Mouse (Mus musculus): ENCODE measurements around the gene Col8a1. TPM values are rescaled to one million over a fixed set of nuclear protein-coding genes. Genes with fewer than 3 reads are reported as not detected.

The Col8a1 gene
- total RNA-seq, 2 experiments from 2014 or later: 1.2 to 8.3 TPM

DNA sequence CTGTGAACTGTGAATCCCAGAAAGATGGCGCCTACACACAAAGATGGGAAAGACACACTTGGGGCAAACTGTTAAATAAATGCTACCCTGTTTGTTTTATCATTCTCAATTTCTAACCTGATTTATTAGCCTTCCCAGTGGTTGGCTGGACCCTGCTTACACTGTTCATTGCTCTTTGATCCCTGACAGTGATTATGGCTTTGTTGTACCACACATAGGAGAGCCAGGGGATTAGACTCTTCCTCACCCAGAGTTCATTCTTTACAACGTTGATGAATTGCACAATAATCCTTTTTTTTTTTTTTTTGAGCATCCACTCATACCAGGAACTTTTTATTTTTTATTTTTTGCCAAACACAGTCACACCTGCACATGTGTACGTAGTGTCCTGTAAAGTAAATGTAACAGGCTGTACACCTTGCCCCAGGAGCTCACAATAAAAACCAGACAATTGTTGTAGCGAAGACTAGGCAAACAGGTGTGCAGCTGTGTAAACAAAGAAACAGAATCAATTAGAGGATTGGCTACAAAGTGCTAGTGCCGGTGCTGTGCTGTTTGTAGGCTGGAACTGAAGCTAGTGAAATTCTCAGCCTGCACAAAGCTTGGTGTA is 68.6 kb downstream of the Col8a1 start:
- DNase-seq (ENCODE audit: low spot score in 2 of 2): no peak

DNA sequence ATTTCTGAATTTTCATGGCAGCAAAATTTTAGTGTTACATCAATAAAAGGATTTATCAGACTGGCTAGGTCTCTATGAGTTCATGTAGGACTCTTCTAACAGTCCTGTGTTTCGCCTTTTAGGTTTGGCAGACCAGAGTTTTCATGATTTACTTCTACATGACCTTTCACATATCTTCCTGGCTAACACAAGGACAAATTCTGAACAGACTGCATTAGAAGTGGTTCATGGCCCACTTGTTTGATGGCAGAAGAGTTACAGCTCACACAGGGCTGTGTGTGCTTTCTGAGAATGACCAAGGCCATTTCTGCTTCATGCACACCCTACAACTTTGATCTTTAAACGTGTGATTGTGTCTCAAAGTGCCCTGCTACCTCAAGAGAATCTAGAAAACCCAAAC is 82.3 kb downstream of the Col8a1 start:
- no peak for DNase-seq (ENCODE audit: low spot score in 2 of 2)

DNA sequence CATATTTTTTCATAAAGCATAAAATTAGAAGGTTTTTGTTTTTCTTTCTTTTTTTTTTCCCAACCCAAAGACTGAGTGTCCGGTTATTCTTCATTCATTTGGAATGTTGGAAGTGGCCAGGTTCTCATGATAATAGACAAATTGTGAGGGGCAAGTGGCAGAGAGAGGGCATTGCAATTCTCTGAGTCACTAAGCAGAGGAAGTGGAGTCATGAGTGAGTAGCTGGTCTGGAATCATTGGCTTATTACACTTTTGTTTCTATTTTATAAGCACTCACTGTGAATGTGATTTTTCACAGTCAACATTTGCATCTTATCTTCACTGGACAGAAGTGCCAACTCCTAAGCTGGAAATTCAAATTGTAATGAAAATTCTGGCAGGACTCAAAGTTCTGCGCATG is 82.9 kb downstream of the Col8a1 start:
- no peak for DNase-seq (ENCODE audit: low spot score in 2 of 2)

DNA sequence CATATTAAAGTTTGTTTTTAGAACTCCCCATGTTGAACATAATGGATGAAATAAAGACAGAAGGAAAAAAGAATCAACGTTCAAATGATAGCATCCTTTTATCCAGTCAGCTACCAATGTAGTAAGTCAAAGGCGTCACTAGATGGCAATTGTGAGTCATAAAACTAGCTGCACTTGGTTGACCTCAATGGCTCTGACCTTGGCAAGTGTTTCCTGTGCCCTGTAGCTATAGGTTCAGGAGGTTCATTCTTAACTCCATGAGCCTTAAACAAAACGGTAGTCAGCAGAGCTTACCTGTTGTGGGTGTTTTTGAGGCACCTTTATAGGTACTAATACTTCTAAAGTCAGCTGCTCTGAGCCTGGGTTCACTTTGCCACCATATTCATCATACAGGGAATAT is 85.2 kb downstream of the Col8a1 start:
- peak in 1 of 2 experiments; percentile 18 for DNase-seq (ENCODE audit: low spot score in 2 of 2)

GRCm38 (mm10) chr16:57662661-57663060 is 91.9 kb downstream of the Col8a1 start:
- DNase-seq (ENCODE audit: low spot score in 2 of 2): no peak

GRCm38 (mm10) chr16:57649888-57650287 is 104.6 kb downstream of the Col8a1 start:
- DNase-seq (ENCODE audit: low spot score in 2 of 2): no peak

- no peak for DNase-seq (ENCODE audit: low spot score in 2 of 2)
These were observed 113.1 kb downstream of the Col8a1 start for GRCm38 (mm10) chr16:57641346-57641885.

DNA sequence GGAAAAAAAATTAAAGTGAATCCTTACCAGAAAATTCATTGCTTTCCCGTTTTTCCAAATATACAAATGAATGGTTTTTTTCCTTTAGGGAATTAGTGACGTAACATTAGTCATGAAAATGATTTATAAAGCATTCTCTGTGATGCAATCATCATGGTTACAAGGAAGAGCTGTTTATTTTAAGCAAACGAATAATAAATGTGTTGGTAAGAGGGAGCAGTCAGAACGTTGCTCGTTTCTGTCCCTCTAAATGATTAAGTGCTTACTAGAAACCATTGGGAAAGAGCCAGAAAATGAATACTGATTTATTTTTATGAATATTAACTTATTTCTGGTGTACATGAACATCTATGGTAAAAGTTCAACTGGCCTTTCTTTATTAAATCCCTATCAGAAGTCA is 119.8 kb downstream of the Col8a1 start:
- no peak for DNase-seq (ENCODE audit: low spot score in 2 of 2)

GRCm38 (mm10) chr16:57634191-57634590 is 120.3 kb downstream of the Col8a1 start:
- peak; percentile 66 to 76 for DNase-seq (ENCODE audit: low spot score in 2 of 2)

- peak; percentile 3 to 30 for DNase-seq (ENCODE audit: low spot score in 2 of 2)
These were observed 142.8 kb downstream of the Col8a1 start for GRCm38 (mm10) chr16:57611768-57612167.

DNA sequence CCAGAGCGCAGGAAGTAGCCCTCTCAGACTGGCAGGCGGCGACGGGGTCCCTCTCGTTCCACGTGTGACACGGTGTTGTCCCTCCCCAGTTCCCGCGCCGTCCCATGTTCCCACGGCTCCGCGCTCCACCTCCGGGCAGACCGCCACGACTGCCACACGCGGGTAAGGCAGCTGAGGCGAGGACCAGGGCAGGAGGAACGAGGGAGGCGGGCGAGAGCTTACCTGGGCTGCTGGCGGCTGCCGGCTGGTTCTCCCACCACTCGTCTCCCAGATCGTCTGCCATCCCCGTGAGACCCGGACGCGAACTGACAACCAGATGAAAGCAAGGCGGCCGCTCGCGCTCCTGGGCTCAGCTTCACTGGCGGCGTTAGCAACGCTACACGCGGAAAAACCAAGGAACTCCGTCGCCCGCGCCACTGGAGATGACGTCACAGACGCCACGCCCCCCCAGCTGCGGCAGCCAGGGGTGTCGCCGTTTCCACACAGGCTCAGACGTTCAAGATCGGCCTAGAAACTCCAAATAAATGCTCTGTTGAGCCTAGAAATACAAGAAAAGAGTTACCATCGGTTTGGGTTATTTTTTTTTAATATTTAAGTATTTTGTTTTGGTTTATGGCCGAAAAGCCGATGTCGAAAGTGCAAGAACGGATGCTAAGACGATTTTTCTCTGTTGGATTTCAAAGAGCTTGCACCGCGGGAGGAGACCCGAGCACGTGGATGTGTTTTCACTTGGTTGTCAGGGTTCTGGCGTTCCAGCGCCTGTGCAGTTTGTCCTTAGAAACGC is 147.9 kb downstream of the Col8a1 start, which contains the start of gene Cmss1:
Cmss1 (minus strand) TSS at position 421 of the 784 bp plus-strand sequence.
- peak; percentile 77 to 80 for DNase-seq (ENCODE audit: low spot score in 2 of 2)

DNA sequence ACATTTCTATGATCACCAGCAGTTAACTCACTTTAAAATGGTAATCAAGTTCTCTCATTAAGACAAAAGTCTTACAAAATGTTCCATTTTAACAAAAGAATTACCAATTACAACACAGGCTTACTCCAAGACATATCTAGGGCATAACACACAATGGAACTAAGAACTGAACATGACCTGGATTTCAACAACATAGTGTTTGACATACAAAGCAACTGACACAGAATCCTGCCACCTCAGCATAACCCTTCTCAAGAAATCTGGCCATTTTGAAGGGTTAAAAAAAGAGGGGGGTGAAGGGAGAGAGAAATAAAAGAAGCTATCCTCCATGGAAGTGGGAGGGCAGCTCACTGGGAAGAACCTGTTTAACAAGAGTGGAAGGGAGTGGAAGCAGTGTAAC is 153.5 kb downstream of the Col8a1 start:
- no peak for DNase-seq (ENCODE audit: low spot score in 2 of 2)

- DNase-seq (ENCODE audit: low spot score in 2 of 2): no peak
These were observed 157.1 kb downstream of the Col8a1 start for GRCm38 (mm10) chr16:57597295-57597957.

DNA sequence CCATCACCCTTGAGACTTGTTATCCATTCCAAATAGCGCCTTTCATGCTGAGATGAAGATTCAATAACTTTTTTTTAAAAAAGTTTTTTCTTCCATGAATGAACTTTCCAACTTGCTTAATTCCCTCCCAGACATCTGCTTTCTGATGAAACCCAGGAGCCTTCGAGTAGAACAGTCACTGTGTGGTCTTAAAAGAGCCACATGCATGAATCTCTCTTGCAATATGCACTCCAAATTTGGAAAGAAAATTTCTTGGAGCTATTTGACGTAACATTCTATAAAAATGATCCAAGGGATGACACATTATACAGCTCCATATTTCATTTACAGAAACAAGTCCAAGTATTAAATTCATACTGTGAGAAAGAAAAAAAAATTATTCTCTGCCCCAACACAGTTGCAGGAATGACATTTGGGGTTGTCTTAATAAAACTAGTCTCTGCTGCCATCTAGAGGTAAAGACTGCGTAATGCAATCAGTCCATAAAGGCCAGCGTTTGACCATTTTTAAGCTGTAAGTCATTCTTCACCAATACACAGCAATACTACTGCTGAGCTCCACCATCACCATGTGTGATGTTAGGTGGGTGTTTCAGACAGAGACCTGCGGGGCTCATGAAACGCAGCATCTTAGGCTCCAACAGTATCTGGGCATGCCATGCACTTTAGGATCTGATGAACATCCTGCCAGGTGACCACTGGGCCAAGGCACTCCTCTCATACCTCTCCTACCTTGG is 160.9 kb downstream of the Col8a1 start:
- peak; percentile 8 to 66 for DNase-seq (ENCODE audit: low spot score in 2 of 2)

DNA sequence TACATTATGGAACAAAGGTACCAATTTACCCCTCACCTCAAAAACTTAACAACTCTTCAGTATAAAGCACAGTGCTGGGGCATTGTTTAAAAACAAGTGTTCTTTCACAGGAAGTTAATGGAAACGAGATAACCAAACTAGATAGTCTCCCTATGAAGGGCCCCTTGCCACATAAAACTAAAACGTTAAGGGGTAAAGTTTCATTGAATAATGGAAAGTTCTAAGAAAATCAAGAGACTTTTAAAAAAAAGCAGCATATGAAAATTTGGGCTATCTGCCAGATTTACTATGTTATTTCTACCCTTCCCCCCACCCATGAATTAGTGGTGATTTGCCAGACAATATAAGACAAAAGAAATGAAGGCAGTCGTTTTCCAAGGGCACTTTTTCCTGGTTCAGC is 169.3 kb downstream of the Col8a1 start:
- no peak for DNase-seq (ENCODE audit: low spot score in 2 of 2)

DNA sequence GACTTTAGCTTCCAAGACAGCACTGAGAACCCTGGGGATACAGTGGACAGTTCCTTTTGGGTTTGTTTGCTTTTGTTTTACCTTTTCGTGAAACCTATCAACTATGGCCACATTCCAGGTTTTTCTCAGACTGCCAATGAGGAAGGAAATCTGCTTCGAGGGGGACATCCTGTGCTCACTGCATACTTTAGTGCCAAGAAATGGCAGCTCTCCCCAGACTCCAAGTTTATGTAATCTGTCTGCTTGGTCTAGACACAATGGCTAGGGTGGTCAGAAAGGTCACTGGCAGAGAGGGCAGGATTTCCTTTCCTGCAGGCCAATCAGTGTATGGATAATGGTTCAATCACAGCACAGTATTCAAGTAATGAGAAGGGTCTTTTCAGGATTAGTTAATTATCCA is 172.5 kb downstream of the Col8a1 start:
- DNase-seq (ENCODE audit: low spot score in 2 of 2): no peak

- no peak for DNase-seq (ENCODE audit: low spot score in 2 of 2)
These were observed 174.5 kb downstream of the Col8a1 start for GRCm38 (mm10) chr16:57580041-57580440.

GRCm38 (mm10) chr16:57577519-57577918 is 177.0 kb downstream of the Col8a1 start:
- DNase-seq (ENCODE audit: low spot score in 2 of 2): no peak

DNA sequence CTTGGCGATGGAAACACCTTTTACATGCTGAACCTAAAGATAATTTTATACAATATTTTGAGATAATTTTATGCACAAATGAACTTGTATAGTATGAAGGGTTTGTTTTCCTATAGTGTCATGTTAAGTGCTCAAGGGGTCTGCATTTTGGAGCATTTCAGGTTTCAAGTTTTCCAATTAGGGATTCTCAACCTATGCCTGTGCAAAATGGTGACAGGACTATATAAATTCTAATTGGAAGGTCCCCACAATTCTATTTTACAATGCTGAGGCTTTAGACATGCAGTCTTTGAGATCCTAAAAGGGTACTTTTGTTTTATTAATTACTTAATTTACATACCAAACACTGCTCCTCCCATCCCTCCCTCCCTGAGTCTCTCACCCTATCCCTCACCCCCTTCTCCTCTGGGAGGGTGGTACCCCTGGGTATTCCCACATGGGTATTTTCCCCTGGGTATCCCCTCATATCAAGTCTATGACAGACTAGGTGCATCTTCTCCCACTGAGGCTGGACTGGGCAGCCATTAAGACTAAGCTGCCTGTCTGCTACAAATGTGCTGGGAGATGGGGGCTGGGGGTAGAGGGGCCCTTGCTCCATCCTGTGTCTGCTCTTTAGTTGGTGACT is 178.7 kb downstream of the Col8a1 start:
- DNase-seq (ENCODE audit: low spot score in 2 of 2): no peak

Data from layer of hippocampus, postnatal 14 days (tissue).